Mouse (Mus musculus) liver, adult 2 months (tissue): ENCODE data around the gene S100a11. TPM values are rescaled to one million over a fixed set of nuclear protein-coding genes. Genes with fewer than 3 reads are reported as not detected.

Experiments
- DNase-seq: peaks from one replicate; pipeline ENCODE4 v3.0.0-alpha.2; 2011; ENCODE audit warnings: low read depth, low spot score; ENCODE audit errors: extremely low read depth
- H3K27ac ChIP-seq: fragments of 200-500 bp; replicated peaks from 2 replicates; pipeline ENCODE4 v1.5.1; 2012; ENCODE audit warnings: low read depth, mild to moderate bottlenecking, control low read depth, inconsistent platforms, low read length; ENCODE audit not compliant: insufficient read depth
- H3K27me3 ChIP-seq: fragments of 200-500 bp; 2 replicates; pipeline ENCODE4 v1.6.1; 2012; ENCODE audit warnings: mild to moderate bottlenecking, moderate library complexity, low read length, inconsistent platforms; ENCODE audit not compliant: control insufficient read depth, insufficient read depth
- H3K36me3 ChIP-seq: fragments of 200-500 bp; 2 replicates; pipeline ENCODE4 v1.6.1; 2012; ENCODE audit warnings: low read length, inconsistent platforms; ENCODE audit not compliant: control insufficient read depth, insufficient read depth
- H3K4me1 ChIP-seq: fragments of 200-500 bp; 2 replicates; pipeline ENCODE4 v1.6.1; 2011; ENCODE audit warnings: low read length; ENCODE audit not compliant: control insufficient read depth, insufficient read depth
- H3K4me3 ChIP-seq: fragments of 200-500 bp; 2 replicates; pipeline ENCODE4 v1.5.1; 2011; ENCODE audit warnings: low read depth, mild to moderate bottlenecking, control low read depth, low read length, moderate library complexity; ENCODE audit not compliant: insufficient read depth
- H3K79me2 ChIP-seq: fragments of 200-500 bp; 2 replicates; pipeline ENCODE4 v1.6.1; 2012; ENCODE audit warnings: inconsistent platforms, mild to moderate bottlenecking, low read length, moderate library complexity; ENCODE audit not compliant: control insufficient read depth, insufficient read depth
- H3K9ac ChIP-seq: fragments of 200-500 bp; 2 replicates; pipeline ENCODE4 v1.6.1; 2012; ENCODE audit warnings: low read depth, mild to moderate bottlenecking, control low read depth, inconsistent platforms, low read length
- CTCF ChIP-seq: fragments of 200-500 bp; IDR thresholded peaks from 2 replicates; pipeline ENCODE4 v1.5.1; 2011; ENCODE audit warnings: low read depth, low read length, control low read depth
- POLR2A ChIP-seq: fragments of 200-500 bp; IDR thresholded peaks from 2 replicates; pipeline ENCODE4 v1.6.1; 2011; ENCODE audit warnings: low read length, control low read depth; ENCODE audit not compliant: insufficient read depth; ENCODE audit errors: extremely low read depth
- WGBS: fragments of 180-500 bp; shearing (Covaris S2); methylation state at CpG from one replicate; pipeline ENCODE4 v1.1.7; 2018; 5-methylcytosine and 5-hydroxymethylcytosine counted together
- polyA plus RNA-seq: library from polyadenylated mRNA; depleted of rRNA; stranded (reverse); fragments of >200 nt; gene quantifications from 2 replicates; pipeline ENCODE4 v1.2.3, GENCODE M21; 2012
- total RNA-seq: library from RNA; depleted of rRNA; stranded (reverse); fragments of >200 nt; gene quantifications from 2 replicates; pipeline ENCODE4 v1.2.3, GENCODE M21; 2014

The S100a11 gene
- total and polyA plus RNA-seq, 2 experiments = 3.0 to 4.3 TPM

GRCm38 (mm10) chr3:93514628-93515027, 5.7 kb upstream of the S100a11 start:
- Histone ChIP-seq H3K4me1 (no peaks in the 10 kb centered on the region), H3K27ac (no peak overlapping the region), H3K79me2 (no peaks in the 10 kb centered on the region), H3K27me3 (no peaks in the 10 kb centered on the region), H3K4me3 (no peak overlapping the region), H3K9ac (no peak overlapping the region), H3K36me3 (no peaks in the 10 kb centered on the region)
- no peak for DNase-seq
- 92% methylated on average over 3 of the region's 3 CpGs for WGBS
- TF ChIP-seq CTCF (no peak), POLR2A (no peak)

DNA sequence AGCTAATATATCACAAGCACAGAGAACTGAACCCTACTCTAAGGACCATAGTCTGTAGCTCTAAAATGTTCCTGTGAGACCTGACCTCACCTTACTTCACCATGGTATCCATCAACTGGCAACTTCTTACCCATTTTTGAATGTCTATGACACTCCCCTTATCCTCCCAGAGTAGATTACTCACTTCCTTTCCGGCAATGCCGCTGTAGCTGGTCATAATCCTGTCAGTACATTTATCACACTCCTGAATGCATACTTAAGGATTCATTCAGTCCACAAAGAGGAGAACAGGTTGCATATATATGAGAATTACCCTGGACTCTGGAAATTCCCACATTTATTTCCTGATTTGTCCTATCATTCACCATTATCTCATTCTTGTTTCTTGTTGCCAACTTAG, 2.9 kb upstream of the S100a11 start:
- no peak for DNase-seq
- WGBS = 79% methylated on average over 2 of the region's 2 CpGs
- TF ChIP-seq CTCF (no peak), POLR2A (no peak)
- Histone ChIP-seq H3K4me1 (no peaks in the 10 kb centered on the region), H3K27ac (no peak overlapping the region), H3K27me3 (no peaks in the 10 kb centered on the region), H3K4me3 (no peak overlapping the region), H3K36me3 (no peaks in the 10 kb centered on the region), H3K79me2 (no peaks in the 10 kb centered on the region), H3K9ac (no peak overlapping the region)

GRCm38 (mm10) chr3:93519856-93520329, 395 bp upstream of the S100a11 start:
- peak overlapping the region; percentile 49; the same call in 1 of the 2 replicates for H3K4me3 ChIP-seq
- DNase-seq = no peak
- H3K4me1 ChIP-seq = no peaks in the 10 kb centered on the region
- H3K79me2 ChIP-seq = no peaks in the 10 kb centered on the region
- H3K36me3 ChIP-seq = no peaks in the 10 kb centered on the region
- no peak overlapping the region for H3K27ac ChIP-seq
- no peaks in the 10 kb centered on the region for H3K27me3 ChIP-seq
- no peak for TF ChIP-seq POLR2A
- no peak for TF ChIP-seq CTCF
- H3K9ac ChIP-seq = no peak overlapping the region
- 66% methylated on average over 5 of the region's 5 CpGs for WGBS

DNA sequence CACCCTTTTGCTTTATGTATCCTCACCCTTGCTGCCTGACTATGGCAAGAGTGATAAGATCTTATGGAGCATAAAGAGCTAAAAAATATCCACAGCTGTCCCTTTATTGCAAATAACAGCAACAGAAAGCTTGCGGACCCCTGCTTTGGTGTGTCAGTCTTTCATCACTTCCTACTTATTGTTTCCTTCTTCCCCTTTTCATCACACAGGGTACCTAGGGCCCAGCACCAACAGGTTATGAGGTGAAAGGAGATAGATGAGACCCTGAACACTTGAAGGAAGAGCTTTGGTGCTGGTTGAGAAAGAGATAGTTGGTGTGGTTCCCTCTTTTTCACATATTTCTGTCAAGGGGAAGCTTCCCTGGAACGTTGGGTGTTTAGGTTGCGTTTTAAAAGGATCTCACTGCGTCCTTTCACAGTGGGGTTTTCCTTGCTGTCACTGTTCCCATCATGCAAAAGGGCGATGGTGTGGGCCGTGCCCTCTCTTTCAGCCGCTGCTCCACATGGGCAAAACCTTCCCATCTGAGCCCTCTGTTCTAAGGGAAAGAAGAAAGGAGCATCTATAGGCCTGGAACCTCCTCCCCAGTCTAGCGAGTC, 1.3 kb downstream of the S100a11 start:
- Histone ChIP-seq H3K9ac (no peak overlapping the region), H3K4me3 (no peak overlapping the region; the same call in 1 of the 2 replicates), H3K27me3 (no peaks in the 10 kb centered on the region), H3K4me1 (no peaks in the 10 kb centered on the region), H3K27ac (no peak overlapping the region), H3K36me3 (no peaks in the 10 kb centered on the region), H3K79me2 (no peaks in the 10 kb centered on the region)
- no peak for DNase-seq
- TF ChIP-seq POLR2A = no peak
- no peak for TF ChIP-seq CTCF
- 90% methylated on average over 8 of the region's 8 CpGs for WGBS

DNA sequence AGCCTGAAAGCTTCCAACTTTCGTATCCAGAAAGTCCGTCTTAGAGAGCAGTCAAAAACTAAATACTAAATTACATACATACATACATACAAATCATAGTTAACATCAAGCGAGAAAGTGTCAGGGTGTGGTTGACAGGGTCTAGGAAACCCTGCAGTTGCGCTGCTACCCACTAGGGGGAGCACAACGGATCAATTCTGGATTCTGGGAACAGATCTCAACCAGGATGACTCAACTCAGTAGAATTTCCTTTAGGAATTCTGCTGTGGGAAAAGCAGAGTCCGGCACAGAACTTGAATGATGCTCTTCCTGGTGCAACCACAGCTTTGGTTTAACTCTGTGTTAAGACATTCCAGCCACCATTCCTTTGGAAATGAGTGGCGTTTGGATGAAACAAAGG, 2.3 kb downstream of the S100a11 start:
- H3K4me1 ChIP-seq = no peaks in the 10 kb centered on the region
- H3K4me3 ChIP-seq = no peak overlapping the region
- H3K9ac ChIP-seq = no peak overlapping the region
- 39% methylated on average over 7 of the region's 7 CpGs for WGBS
- H3K36me3 ChIP-seq = no peaks in the 10 kb centered on the region
- DNase-seq = peak; percentile 38
- H3K27me3 ChIP-seq = no peaks in the 10 kb centered on the region
- H3K79me2 ChIP-seq = no peaks in the 10 kb centered on the region
- TF ChIP-seq POLR2A (no peak), CTCF (peak; percentile 82)
- no peak overlapping the region for H3K27ac ChIP-seq

- 90% methylated on average over 3 of the region's 3 CpGs for WGBS
- Histone ChIP-seq H3K4me3 (no peak overlapping the region), H3K36me3 (no peaks in the 10 kb centered on the region), H3K27me3 (no peaks in the 10 kb centered on the region), H3K79me2 (no peaks in the 10 kb centered on the region), H3K27ac (no peak overlapping the region), H3K9ac (no peak overlapping the region), H3K4me1 (no peaks in the 10 kb centered on the region)
- DNase-seq = no peak
- TF ChIP-seq CTCF (no peak), POLR2A (no peak)
Observed at GRCm38 (mm10) chr3:93527300-93527699, 7.0 kb downstream of the S100a11 start.
